Mouse (Mus musculus) yolk sac, embryonic 10.5 days (tissue): ENCODE data around the gene Kin.

ENCODE experiments used
- DNase-seq: peaks from one replicate; pipeline ENCODE4 v3.0.0-alpha.2; 2017; ENCODE audit warnings: low spot score

The Kin gene

GRCm38 (mm10) chr2:10080310-10081010 lies at the start of gene Kin, which contains the start of gene Atp5c1:
Kin (plus strand) TSS chr2:10080593.
Atp5c1 (minus strand) TSS chr2:10080510.
- DNase-seq, result peak; percentile 95

GRCm38 (mm10) chr2:10033684-10034083 lies 46.7 kb upstream of the Kin start:
- DNase-seq, result no peak

GRCm38 (mm10) chr2:10034976-10035375 lies 45.4 kb upstream of the Kin start:
- DNase-seq, result no peak

GRCm38 (mm10) chr2:10047758-10048436 lies 32.5 kb upstream of the Kin start:
- peak; percentile 24 for DNase-seq

GRCm38 (mm10) chr2:10048461-10048860 lies 31.9 kb upstream of the Kin start, which contains the start of gene Taf3:
Taf3 (minus strand) TSS chr2:10048596.
- peak; percentile 88 for DNase-seq

- no peak for DNase-seq
These were observed 30.9 kb upstream of the Kin start for GRCm38 (mm10) chr2:10049456-10049855.

GRCm38 (mm10) chr2:10050878-10051277 lies 29.5 kb upstream of the Kin start:
- no peak for DNase-seq

GRCm38 (mm10) chr2:10051996-10052395 lies 28.4 kb upstream of the Kin start:
- DNase-seq, result no peak

GRCm38 (mm10) chr2:10058836-10059235 lies 21.6 kb upstream of the Kin start:
- DNase-seq, result no peak

- DNase-seq, result no peak
These were observed 8.6 kb upstream of the Kin start for GRCm38 (mm10) chr2:10071751-10072150.

GRCm38 (mm10) chr2:10074470-10074869 lies 5.9 kb upstream of the Kin start:
- peak; percentile 70 for DNase-seq

- DNase-seq, result no peak
These were observed 3.7 kb upstream of the Kin start for GRCm38 (mm10) chr2:10076675-10077074.

GRCm38 (mm10) chr2:10079745-10080309 lies 566 bp upstream of the Kin start:
- no peak for DNase-seq

GRCm38 (mm10) chr2:10081453-10082080 lies 1.2 kb downstream of the Kin start:
- no peak for DNase-seq

- no peak for DNase-seq
These were observed 2.3 kb downstream of the Kin start for GRCm38 (mm10) chr2:10082737-10083136.

GRCm38 (mm10) chr2:10087256-10087850 lies 7.0 kb downstream of the Kin start:
- DNase-seq, result no peak

GRCm38 (mm10) chr2:10094327-10095100 lies 14.1 kb downstream of the Kin start:
- peak; percentile 65 for DNase-seq

- DNase-seq, result no peak
These were observed 18.3 kb downstream of the Kin start for GRCm38 (mm10) chr2:10098598-10099215.

- peak; percentile 54 for DNase-seq
These were observed 20.1 kb downstream of the Kin start for GRCm38 (mm10) chr2:10100471-10100870.

- peak; percentile 34 for DNase-seq
These were observed 20.8 kb downstream of the Kin start for GRCm38 (mm10) chr2:10101180-10101579.
